Mouse (Mus musculus) MEL (cell line): Measurements from ENCODE around the gene Cobll1.

Experiments used
- CTCF ChIP-seq, 3 experiments: IDR thresholded peaks in 2 of 3; conservative IDR thresholded peaks in 1 of 3; 2 replicates each; pipeline ENCODE4 v1.5.1; 2011 to 2012; ENCODE audit warnings: low read length in 3 of 3, low read depth in 2 of 3, mild to moderate bottlenecking in 2 of 3, improper control_type of control experiment in 1 of 3, inconsistent platforms in 1 of 3, mixed read lengths in 1 of 3, moderate library complexity in 1 of 3; ENCODE audit not compliant: control insufficient read depth in 1 of 3, insufficient read depth in 1 of 3, poor library complexity in 1 of 3, severe bottlenecking in 1 of 3
- GATA1 ChIP-seq: IDR thresholded peaks from 2 replicates; pipeline ENCODE4 v1.6.1; 2011; ENCODE audit warnings: low read depth, low read length, improper control_type of control experiment
- MAFK ChIP-seq: IDR thresholded peaks from 2 replicates; pipeline ENCODE4 v1.6.1; 2011; ENCODE audit warnings: low read depth, mild to moderate bottlenecking, low read length, improper control_type of control experiment, borderline replicate concordance
- USF2 ChIP-seq, 2 experiments: IDR thresholded peaks; 2 replicates each; pipeline ENCODE4 v1.6.1; 2011 to 2012; ENCODE audit warnings: improper control_type of control experiment in 2 of 2, low read length in 2 of 2, borderline replicate concordance in 1 of 2, inconsistent platforms in 1 of 2, low read depth in 1 of 2, mild to moderate bottlenecking in 1 of 2; ENCODE audit not compliant: insufficient read depth in 1 of 2

DNA sequence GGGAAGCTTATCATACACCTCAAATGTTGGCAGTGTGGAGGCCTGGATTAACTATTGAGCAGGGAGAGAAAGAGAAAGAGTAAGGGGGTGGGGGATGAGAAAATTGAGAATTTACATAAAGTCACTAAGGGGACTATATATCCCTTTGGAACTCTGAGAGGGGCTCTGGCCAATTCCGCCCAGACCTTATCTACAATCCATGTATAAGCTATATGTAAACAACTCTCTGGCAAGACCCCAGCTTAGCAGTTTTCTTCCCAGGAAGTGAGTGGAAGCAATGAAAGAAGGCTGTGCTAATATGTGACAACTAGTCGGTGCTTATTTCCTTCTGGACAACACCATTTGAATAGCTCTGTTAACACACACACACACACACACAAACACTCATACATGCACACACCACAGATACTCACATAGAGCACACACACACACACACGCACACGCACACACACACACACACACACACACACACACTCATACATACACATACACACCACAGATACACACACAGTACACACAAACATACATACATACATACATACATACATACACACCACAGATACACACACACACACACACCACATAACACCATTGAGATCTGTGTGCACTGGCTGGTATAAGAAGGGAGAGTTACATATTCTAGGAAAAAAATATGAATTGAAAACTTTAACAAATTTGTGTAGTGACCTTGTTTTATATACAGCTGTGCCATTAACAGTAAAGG lies 99.4 kb downstream of the Cobll1 start:
- TF ChIP-seq CTCF (IDR thresholded peaks at IDR 0.05 in 2 of 3, conservative IDR thresholded peaks at IDR 0.05 in 1 of 3; ENCODE audit: control insufficient read depth in 1 of 3, insufficient read depth in 1 of 3, low read depth in 2 of 3, low read length in 3 of 3, poor library complexity in 1 of 3, severe bottlenecking in 1 of 3) (no peak), GATA1 (no peak), MAFK (no peak), USF2 (IDR thresholded peaks at IDR 0.05; ENCODE audit: borderline replicate concordance in 1 of 2, insufficient read depth in 1 of 2, low read depth in 1 of 2, low read length in 2 of 2) (no peak)
